Mouse (Mus musculus) thymus, postnatal 0 days (tissue): ENCODE results near the gene Dhx9. TPM values are rescaled to one million over a fixed set of nuclear protein-coding genes. Genes with fewer than 3 reads are reported as not detected.
"Not testable (repeated sequence)": the region's sequence is repeated elsewhere in the genome, so short reads cannot be mapped to it uniquely, and the experiment has no call there.

ENCODE experiments used
- DNase-seq: peaks from one replicate; pipeline ENCODE4 v3.0.0-alpha.2; 2015; ENCODE audit warnings: low spot score
- polyA plus RNA-seq: library from polyadenylated mRNA; unstranded; fragments of >200 nt; fragmentation: Nextera tagmentation; extraction: Ambion mirVana; gene quantifications from 2 replicates; pipeline ENCODE4 v1.2.1, GENCODE M21; 2015

Gene Dhx9
- polyA plus RNA-seq, 1 experiment from 2014 or later: 41.3 TPM

DNA sequence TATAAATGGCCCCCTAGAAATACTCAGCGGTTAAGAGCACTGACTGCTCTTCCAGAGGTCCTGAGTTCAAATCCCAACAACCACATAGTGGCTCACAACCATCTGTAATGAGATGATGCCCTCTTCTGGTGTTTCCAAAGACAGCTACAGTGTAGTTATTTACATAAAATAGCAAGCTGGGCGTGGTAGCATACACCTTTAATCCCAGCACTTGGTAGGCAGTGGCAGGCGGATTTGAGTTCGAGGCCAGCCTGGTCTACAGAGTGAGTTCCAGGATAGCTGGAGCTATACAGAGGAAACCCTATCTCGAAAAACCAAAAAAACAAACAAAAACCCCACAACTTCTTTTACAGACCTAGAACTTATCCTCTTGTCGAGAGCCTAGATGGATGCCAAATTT is 1.3 kb downstream of the Dhx9 start:
- DNase-seq: not testable (repeated sequence)

DNA sequence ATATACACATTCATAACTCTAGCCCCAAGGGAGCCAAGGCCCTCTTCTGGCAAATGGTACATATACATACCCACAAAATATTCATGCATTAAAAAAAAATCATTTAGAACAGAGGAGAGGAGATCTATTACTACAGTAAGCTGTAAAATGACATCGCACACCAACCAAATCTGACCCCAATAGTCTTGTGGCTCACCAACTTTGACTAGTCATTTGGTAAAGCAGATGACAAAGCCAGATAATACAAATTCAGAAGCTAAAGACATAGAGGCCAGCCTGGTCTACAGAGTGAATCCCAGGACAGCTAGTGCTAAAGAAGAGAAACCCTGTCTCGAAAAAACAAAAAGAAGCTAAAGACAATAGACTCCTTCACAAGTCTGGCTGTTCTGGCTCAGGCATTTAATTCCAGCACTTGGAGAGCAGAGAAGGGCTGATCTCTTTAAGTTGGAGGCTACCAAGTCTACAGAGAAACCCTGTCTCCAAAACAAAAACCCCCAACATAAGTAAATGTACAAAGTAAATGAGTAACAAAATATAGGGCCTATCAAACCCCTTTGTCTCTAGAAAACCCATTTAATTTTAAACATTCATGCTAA is 2.2 kb downstream of the Dhx9 start:
- no peak for DNase-seq

DNA sequence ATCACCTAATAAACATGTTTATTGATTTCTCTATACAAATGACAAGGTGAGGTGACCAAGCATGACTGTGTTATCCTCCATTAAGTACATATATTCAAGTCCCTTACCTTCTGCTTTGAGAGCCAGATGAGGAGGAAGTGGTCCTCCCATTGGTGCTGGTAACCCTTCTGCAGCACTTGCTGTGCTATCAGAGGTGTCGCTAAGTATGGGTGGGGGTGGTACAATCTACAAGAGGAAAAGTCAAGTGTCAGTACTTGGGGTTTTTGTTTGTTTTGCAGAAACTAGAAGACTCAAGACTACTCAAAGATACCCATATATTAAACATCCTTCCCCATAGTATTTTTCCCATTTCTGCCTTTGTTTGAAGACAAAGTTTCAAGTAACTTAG is 6.4 kb downstream of the Dhx9 start:
- DNase-seq: no peak

DNA sequence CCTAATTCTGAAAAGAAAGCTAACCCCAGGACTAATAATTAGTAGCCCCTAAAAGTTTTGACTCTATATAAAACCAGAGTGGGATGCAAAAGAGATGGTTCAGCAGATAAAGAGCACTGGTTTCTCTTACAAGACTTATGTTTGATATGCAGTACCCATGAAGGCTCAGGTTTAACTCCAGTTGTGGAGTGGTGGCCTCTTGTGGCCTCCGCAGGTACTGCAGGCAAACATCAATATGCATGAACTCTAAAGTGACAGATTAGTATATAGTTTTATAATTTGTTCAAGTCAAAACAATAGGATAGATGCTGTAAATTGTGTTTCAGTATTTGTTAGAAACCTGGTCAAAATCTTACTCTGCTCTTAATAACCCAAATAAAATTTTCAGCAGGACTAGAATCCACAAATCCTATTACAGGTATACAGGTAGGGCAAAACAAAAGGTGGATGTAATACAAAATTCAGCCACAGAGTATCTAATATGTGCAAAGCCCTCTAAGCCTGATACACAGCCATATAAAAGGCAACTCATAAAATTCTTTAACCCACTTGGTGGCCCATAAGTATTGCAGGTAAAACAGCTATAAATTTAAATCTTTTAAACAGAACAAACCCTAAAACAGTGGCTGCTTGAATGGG is 7.0 kb downstream of the Dhx9 start:
- peak; percentile 78 for DNase-seq

DNA sequence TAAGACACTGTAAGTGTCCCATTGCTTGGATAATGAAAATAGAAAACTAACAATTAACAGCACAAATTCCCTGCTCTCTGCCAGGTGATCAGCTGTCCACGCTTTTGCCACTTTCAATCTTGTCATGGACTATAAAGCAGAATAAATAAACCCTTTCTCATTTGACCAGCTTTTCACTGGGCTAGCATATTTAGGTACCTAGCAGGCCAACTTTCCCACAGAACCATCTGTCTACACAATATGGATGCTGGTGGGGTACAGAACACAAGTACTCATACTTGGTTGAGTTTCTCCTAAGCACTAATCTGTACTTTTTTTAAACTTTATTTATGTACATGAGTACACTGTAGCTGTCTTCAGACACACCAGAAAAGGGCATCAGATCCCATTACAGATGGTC is 8.2 kb downstream of the Dhx9 start:
- no peak for DNase-seq

DNA sequence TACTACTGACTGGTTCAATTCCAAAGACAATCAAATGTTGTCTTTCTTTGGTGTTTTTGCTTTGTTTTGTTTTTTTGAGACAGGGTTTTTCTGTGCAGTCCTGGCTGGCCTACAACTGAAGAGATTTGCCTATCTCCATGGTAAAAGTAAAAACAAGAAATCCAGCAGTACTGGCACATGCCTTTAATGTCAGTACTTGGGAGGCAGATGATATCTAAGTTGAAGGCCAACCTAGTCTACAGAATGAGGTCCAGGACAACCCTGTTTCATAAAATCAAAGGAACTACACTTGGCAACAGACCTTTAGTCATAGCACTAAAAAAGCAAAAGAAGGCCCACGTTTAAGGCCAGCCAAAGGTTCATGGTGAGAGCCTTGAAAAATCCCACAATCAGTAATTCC is 25.7 kb downstream of the Dhx9 start:
- DNase-seq: no peak

DNA sequence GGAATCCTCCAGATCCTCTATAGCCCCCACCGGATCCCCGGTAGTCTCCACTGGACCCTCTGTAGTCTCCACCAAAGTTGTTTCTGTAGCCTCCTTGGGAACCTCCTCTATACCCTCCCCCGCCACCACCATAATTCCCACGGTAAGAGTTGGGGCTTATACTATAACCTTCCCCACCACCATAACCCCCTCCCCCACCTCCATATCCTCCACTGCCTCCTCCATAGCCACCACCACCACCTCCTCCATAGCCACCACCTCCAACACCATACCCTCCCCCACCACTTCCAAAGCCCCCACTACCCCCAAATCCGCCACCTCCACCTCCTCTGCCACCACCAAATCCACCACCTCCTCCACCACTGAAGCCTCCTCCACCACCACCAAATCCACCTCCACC is 31.3 kb downstream of the Dhx9 start:
- DNase-seq: no peak

DNA sequence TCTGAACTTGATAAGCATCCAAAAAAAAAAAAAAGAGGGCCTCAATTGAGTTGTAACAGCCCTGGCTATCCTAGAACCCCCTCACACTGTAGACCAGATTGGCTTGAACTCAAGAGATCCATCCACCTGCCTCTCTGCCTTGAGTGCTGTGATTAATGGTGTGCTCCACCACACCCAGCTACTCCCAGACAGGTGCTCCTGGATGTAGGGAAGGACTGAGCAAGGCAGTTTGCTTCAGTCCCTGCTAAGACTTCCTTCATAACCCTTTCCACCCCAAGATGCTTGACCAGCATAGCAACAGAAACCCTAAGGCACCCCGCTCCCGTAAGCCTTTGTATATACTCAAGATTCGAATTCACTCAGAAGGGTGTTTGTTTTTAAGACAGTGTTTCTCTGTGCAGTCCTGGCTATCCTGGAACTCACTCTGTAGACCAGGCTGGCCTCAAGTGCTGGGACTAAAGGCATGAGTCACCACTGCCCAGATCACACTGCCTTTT is 34.3 kb downstream of the Dhx9 start:
- DNase-seq: no peak

DNA sequence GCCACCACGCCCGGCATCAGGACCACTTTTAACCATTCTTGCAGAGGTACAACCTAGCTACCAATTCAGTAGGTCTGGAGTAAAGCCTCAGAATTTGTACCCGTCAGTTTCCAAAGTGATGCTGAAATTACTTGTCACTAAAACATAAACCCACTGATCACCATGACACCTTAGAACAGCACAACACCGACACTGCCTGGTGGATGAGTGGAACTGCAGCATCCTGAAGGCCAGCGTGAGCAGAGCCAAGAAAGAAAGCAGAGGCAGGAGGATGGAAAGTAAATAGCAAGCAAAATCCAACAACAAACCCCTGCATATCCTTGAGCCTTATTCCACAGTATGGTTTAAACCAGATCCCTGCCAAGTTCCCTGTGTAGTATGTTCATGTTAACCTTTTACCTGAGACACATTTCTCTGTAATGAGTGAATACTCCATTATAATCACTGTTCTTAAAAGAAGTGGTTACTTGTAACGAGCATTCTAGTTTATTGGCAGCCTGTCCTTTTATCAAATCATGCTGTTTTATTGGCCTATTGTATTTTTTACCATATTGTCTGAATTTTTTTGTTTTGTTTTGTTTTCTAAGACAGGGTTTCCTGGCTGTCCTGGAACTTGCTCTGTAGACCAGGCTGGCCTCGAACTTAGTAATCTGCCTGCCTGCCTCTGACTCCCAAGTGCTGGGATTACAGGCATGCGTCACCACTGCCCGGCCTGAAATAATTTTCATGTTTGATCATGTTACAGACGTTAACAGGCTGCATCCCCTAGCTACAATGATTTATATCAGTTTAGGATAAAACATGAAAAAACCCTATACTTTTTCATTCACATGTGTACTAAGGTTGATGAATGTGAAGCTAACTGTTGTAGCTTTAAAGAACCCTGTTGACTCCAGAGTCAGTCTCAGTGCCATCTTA is 36.0 kb downstream of the Dhx9 start:
- peak; percentile 58 for DNase-seq

DNA sequence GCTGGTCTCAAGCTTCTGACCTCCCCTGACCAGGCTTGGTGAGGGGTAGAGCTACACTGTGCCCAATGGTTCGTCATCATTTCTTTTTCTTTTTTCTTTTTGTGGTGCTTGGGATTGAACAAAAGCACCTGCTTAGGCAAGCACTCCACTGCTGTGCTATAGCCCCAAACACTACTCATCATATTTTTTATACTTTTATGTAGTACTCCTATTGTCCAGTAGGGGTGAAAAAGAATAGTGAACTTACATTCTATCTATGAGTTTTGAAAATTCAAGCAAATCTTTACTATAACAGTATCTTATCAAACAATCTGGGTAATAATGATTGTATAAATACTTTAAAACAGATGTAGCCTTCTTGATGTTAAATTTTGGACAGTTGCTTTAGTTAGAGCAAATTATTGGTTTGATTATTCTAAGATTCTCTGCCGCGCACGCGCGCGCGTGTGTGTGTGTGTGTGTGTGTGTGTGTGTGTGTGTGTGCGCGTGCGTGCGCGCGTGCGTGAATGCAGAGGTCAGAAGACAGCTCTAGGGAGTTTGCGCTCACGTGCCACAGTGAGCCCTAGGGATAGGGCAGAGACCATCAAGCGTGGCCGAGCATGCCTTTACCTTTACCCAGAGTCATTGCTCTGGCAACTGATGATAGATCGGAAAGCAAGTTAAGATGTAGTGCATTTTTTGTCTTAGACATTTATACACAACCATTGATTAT is 41.2 kb downstream of the Dhx9 start:
- DNase-seq: no peak

DNA sequence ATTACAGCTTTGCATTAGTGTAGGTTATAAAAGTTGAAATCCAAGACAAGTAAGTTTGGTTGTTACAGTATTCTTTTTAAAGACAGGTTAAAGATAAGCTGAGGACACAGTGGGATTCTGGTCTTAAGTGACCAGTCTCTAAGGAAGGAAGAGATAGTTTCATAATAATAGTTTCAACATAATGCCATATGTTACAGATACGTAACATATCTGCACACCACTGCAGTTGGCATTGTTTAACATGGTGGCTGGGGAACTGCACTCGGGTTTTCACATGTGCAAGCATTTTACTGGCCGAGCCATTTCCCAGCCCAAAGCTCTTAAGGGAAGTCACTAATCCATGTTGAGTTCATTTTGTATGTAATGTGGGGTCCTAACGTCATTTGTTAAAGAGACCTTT is 43.8 kb downstream of the Dhx9 start:
- no peak for DNase-seq

DNA sequence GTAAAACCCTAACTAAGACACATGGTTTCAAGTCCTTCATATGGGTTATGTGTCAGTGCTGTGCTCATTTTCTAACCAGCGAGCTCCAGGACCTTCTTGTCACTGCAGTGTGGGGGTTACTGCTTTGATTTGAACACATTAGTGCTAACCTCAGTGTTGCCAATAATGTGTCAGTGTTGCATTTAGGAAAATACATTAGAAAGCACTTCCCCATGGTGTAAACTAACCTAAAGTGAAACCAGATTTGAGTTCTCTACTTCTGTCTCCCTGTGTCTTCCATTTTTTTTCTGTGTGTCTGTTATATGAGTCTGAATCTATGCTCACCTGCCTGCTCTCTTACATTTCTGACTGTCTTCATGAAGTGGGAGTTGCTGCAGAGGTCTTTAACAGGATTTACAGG is 44.4 kb downstream of the Dhx9 start:
- no peak for DNase-seq

DNA sequence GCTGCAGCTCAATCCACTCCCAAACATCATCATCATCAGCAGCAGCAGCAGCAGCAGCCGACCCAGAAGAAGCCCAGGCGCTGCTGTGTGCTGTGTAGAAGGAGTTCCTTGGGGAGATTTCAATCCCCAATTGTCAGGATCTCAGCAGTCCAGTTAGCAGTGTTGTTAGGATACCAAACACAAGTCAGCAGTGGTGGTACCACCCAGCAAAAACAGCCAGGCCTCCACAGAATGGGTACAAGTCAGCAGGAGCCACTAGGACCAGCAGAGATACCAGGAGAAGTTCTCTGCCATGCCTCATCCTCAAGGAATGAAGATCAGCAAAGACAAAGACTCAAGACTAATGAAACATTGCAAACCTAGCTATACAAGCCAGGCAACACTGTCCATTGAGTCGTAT is 45.8 kb downstream of the Dhx9 start:
- no peak for DNase-seq

DNA sequence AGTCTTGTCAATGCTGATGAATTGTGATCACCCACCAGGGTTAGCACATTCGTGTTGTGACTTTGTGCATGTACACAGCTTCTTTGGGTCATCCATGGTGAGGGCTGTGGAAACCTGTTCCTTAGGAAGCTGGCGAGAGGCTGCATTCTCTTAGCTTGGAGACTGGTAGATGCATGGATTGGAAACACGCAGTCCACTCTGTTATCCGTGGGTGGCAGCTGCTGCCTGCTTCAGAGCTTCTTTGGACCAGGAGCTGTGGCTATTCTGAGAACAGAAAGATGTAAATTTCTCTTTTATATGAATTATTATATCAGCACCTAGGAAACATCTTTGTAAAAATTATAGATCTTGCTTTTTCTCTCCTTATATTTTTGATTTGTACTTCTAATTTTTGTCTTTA is 46.7 kb downstream of the Dhx9 start:
- no peak for DNase-seq

DNA sequence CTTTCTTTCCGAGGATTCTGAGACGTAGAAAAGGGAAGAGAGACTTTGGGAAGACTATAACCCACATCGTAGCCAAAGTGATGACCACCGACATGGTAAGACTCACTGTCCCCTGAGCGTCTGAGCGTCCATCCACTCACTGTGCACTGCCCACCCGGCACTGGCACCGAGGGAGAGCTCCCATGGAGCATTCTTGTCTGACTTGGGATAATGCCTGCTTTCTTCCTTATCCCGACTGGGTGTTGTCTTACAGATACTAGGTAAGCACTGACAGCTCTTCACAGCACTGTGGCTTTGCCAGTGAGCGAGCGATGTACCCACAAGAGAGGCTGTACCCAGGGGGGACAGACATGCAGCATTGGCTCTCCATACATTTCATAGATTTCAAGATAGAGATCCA is 49.9 kb downstream of the Dhx9 start:
- DNase-seq: no peak

DNA sequence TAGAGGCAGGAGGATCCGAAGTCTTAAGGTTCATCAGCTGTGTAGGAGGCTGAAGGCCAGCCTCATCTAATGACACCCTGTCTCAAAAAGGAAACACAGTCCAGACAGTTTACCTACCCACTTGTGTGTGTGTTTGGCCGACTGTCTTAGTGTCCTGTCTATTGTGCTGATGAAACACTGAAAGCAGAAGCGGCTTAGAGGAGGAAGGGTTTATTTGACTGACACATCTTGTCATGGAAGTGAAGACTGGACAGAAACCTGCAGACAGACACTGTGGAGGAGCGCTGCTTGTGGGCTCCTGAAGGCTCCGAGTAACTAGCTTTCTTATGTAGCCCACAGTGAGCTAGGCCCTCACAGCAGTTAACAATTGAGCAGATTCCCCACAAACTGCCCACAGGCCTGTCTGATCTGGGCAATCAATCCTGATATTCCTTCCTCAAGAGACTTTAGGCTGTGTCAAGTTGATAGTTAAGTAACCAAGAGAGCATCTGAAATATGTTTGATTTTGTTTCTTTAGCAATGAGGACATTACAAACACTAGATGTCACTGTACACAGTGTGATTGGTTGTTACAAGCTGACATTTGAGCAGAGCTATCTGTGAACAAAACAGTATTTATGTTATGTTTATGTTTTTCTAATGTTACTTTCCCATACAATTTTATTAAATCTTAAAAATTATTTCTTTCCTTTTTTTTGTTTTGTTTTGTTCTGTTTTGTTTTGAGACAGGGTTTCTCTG is 53.4 kb downstream of the Dhx9 start:
- no peak for DNase-seq

DNA sequence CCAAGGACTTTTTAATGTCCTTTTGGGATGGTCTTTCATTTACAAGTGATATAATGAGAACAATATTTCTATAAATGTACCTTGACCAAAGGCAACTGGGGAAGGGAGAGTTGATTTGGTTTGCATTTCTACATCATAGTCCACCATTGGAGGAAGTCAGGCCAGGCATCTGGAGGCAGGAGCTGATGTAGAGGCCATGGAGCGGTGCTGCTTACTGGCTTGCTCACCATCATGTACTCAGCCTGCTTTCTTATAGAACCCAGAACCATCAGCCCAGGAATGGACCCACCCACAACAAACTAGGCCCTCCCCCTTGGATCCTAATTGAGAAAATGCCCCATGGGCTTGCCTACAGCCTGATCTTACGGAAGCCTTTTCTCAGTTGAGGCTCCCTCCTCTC is 55.1 kb downstream of the Dhx9 start:
- no peak for DNase-seq

DNA sequence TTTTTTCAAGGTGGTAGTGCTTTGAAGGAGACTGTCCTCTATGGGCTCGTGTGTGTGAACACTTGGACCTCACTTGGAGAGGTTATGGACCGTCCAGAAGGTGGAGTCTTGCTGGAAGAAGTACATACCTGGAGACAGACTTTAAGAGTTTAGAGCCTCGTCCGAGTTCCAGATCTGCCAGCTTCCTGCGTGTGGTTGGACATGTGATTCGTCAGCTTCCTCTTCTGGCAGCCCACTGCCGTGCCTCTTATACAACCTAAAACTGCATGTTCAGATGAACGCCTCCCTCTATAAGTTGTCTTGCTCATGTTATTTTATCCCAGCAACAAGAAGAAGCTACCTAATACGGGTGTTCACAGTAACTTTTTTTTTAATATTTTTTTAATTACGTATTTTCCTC is 55.8 kb downstream of the Dhx9 start:
- peak; percentile 28 for DNase-seq

DNA sequence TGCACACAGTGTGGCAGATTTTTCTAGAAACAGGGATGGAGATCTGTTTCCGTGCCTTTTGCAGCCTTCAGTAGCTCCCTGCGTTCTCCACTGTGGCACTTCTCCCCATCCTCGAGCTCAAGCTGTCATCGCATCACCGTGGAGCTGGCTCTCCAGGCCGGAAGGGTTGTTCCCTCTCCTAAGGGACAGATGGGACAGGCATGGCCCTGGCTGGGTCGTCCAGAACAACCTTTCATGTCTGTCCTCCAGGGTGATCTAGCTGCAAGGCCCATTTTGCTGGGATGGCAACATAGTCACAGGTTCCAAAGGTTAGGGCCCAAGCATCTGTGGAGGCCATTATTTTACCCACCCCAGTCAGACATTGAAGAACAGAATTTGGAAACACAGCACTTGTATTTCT is 56.3 kb downstream of the Dhx9 start:
- DNase-seq: no peak

DNA sequence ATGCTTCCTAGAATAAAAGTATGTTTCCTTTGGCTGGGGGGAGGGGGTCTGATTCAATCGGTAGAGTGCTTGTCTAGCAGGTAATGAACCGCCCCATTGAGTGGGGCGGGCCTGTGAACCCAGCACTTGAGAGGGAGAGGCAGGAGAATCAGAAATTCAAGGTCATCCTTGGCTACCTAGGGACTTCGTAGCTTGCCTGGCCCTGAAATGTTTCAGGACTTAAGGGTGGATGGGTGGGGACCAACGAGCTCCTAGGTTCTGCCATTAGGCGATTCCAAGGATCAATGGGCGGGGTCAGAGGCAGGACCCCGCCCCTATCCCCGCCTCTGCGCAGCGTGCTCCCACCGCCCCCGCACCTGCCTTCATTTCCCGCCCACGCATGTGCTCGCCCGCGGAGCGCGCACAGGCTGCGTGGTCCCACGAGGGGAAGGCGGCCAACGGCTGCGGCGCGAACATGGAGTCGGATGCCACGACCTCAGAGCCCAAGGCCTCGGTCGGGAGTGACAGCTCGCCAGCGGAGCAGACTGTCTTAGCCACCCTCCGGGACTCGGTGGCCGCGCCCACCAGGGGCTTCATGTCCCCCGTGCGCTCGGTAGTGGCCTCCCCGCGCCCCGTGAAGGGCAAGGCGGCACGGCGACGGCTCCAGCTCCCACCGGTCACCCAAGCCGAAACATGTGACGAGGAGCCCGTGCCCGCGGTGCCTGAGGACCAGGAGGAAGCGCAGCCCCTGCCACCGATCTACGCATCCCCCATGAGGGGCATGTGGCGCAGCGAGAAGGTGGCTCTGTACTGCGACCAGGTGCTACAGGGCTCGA is 62.5 kb downstream of the Dhx9 start, which contains the start of gene Shcbp1l:
TSS of gene Shcbp1l (plus strand) at position 393 of the 815 bp plus-strand sequence.
- DNase-seq: peak; percentile 86
